Mouse (Mus musculus): ENCODE measurements around the gene Kcnn4. TPM values are rescaled to one million over a fixed set of nuclear protein-coding genes. Genes with fewer than 3 reads are reported as not detected.

Gene Kcnn4
- 102 and 133 TPM in 2 replicates for polyA plus RNA-seq (2012; rRNA removed)

GRCm38 (mm10) chr7:24369731-24370541 is at the start of gene Kcnn4:
TSS of gene Kcnn4 (plus strand) at chr7:24370263.
- DNase-seq (ENCODE audit: low read depth in 1 of 2, low spot score in 2 of 2) = peak; percentile 46 to 68
- Histone ChIP-seq H3K4me3 (ENCODE audit: extremely low read depth, insufficient read depth, insufficient read length) (peak within 1 kb of the TSS; percentile 59), H3K36me3 (ENCODE audit: control insufficient read depth, insufficient read depth, low read length) (no peaks in the 10 kb centered on the region), H3K4me1 (ENCODE audit: control insufficient read depth, insufficient read depth, insufficient read length) (peaks cover 30% of the 10 kb centered on the region; the same call in 1 of the 2 replicates), H3K27me3 (ENCODE audit: control insufficient read depth, insufficient read depth, low read length) (no peaks in the 10 kb centered on the region), H3K27ac (ENCODE audit: insufficient read depth, low read length) (peak within 1 kb of the TSS; percentile 93)
- TF ChIP-seq CTCF (IDR thresholded peaks at IDR 0.05; ENCODE audit: extremely low read depth, insufficient read depth, insufficient read length, insufficient replicate concordance) = no peak
- peak; percentile 43 for TF ChIP-seq POLR2A (IDR thresholded peaks at IDR 0.05; ENCODE audit: low read depth, low read length)
- 4% methylated on average over 23 of the region's 23 CpGs for WGBS

GRCm38 (mm10) chr7:24322593-24322992 is 47.5 kb upstream of the Kcnn4 start:
- no peaks in the 10 kb centered on the region for H3K36me3 ChIP-seq (ENCODE audit: control insufficient read depth, insufficient read depth, low read length)
- 86% methylated on average over 4 of the region's 4 CpGs for WGBS
- H3K27me3 ChIP-seq (ENCODE audit: control insufficient read depth, insufficient read depth, low read length) = 0 out of 2 replicates have a peak, but pooled peaks cover 1% of the 10 kb centered on the region
- no peak overlapping the region for H3K4me3 ChIP-seq (ENCODE audit: extremely low read depth, insufficient read depth, insufficient read length)
- peaks cover 3% of the 10 kb centered on the region; the same call in 1 of the 2 replicates for H3K4me1 ChIP-seq (ENCODE audit: control insufficient read depth, insufficient read depth, insufficient read length)
- DNase-seq (ENCODE audit: low read depth in 1 of 2, low spot score in 2 of 2) = no peak
- TF ChIP-seq CTCF (IDR thresholded peaks at IDR 0.05; ENCODE audit: extremely low read depth, insufficient read depth, insufficient read length, insufficient replicate concordance) = no peak
- TF ChIP-seq POLR2A (IDR thresholded peaks at IDR 0.05; ENCODE audit: low read depth, low read length) = no peak
- no peak overlapping the region for H3K27ac ChIP-seq (ENCODE audit: insufficient read depth, low read length)

- Histone ChIP-seq H3K36me3 (ENCODE audit: control insufficient read depth, insufficient read depth, low read length) (no peaks in the 10 kb centered on the region), H3K4me3 (ENCODE audit: extremely low read depth, insufficient read depth, insufficient read length) (no peak overlapping the region), H3K27me3 (ENCODE audit: control insufficient read depth, insufficient read depth, low read length) (0 out of 2 replicates have a peak, but pooled peaks cover 3% of the 10 kb centered on the region), H3K27ac (ENCODE audit: insufficient read depth, low read length) (no peak overlapping the region), H3K4me1 (ENCODE audit: control insufficient read depth, insufficient read depth, insufficient read length) (no peaks in the 10 kb centered on the region)
- TF ChIP-seq POLR2A (IDR thresholded peaks at IDR 0.05; ENCODE audit: low read depth, low read length) (no peak), CTCF (IDR thresholded peaks at IDR 0.05; ENCODE audit: extremely low read depth, insufficient read depth, insufficient read length, insufficient replicate concordance) (no peak)
- DNase-seq (ENCODE audit: low read depth in 1 of 2, low spot score in 2 of 2) = no peak
- WGBS = 88% methylated on average over 6 of the region's 6 CpGs
Observed at GRCm38 (mm10) chr7:24325197-24325596, 44.9 kb upstream of the Kcnn4 start.

- WGBS = 32% methylated on average over 13 of the region's 13 CpGs
- Histone ChIP-seq H3K4me1 (ENCODE audit: control insufficient read depth, insufficient read depth, insufficient read length) (no peaks in the 10 kb centered on the region), H3K4me3 (ENCODE audit: extremely low read depth, insufficient read depth, insufficient read length) (no peak overlapping the region), H3K36me3 (ENCODE audit: control insufficient read depth, insufficient read depth, low read length) (no peaks in the 10 kb centered on the region), H3K27ac (ENCODE audit: insufficient read depth, low read length) (no peak overlapping the region), H3K27me3 (ENCODE audit: control insufficient read depth, insufficient read depth, low read length) (0 out of 2 replicates have a peak, but pooled peaks cover 3% of the 10 kb centered on the region)
- TF ChIP-seq POLR2A (IDR thresholded peaks at IDR 0.05; ENCODE audit: low read depth, low read length) = no peak
- no peak for TF ChIP-seq CTCF (IDR thresholded peaks at IDR 0.05; ENCODE audit: extremely low read depth, insufficient read depth, insufficient read length, insufficient replicate concordance)
- DNase-seq (ENCODE audit: low read depth in 1 of 2, low spot score in 2 of 2) = no peak
Observed at GRCm38 (mm10) chr7:24325675-24326128, 44.4 kb upstream of the Kcnn4 start.

- H3K36me3 ChIP-seq (ENCODE audit: control insufficient read depth, insufficient read depth, low read length) = no peaks in the 10 kb centered on the region
- H3K27me3 ChIP-seq (ENCODE audit: control insufficient read depth, insufficient read depth, low read length) = 0 out of 2 replicates have a peak, but pooled peaks cover 3% of the 10 kb centered on the region
- 57% methylated on average over 20 of the region's 20 CpGs for WGBS
- no peak overlapping the region for H3K27ac ChIP-seq (ENCODE audit: insufficient read depth, low read length)
- H3K4me1 ChIP-seq (ENCODE audit: control insufficient read depth, insufficient read depth, insufficient read length) = no peaks in the 10 kb centered on the region
- TF ChIP-seq POLR2A (IDR thresholded peaks at IDR 0.05; ENCODE audit: low read depth, low read length) (no peak), CTCF (IDR thresholded peaks at IDR 0.05; ENCODE audit: extremely low read depth, insufficient read depth, insufficient read length, insufficient replicate concordance) (no peak)
- H3K4me3 ChIP-seq (ENCODE audit: extremely low read depth, insufficient read depth, insufficient read length) = no peak overlapping the region
- DNase-seq (ENCODE audit: low read depth in 1 of 2, low spot score in 2 of 2) = no peak
Observed at GRCm38 (mm10) chr7:24326273-24327135, 43.6 kb upstream of the Kcnn4 start.

GRCm38 (mm10) chr7:24327281-24327975 is 42.6 kb upstream of the Kcnn4 start:
- no peaks in the 10 kb centered on the region for H3K4me1 ChIP-seq (ENCODE audit: control insufficient read depth, insufficient read depth, insufficient read length)
- H3K36me3 ChIP-seq (ENCODE audit: control insufficient read depth, insufficient read depth, low read length) = no peaks in the 10 kb centered on the region
- 0 out of 2 replicates have a peak, but pooled peaks cover 3% of the 10 kb centered on the region for H3K27me3 ChIP-seq (ENCODE audit: control insufficient read depth, insufficient read depth, low read length)
- WGBS = 84% methylated on average over 14 of the region's 14 CpGs
- no peak overlapping the region for H3K4me3 ChIP-seq (ENCODE audit: extremely low read depth, insufficient read depth, insufficient read length)
- no peak for DNase-seq (ENCODE audit: low read depth in 1 of 2, low spot score in 2 of 2)
- H3K27ac ChIP-seq (ENCODE audit: insufficient read depth, low read length) = no peak overlapping the region
- TF ChIP-seq CTCF (IDR thresholded peaks at IDR 0.05; ENCODE audit: extremely low read depth, insufficient read depth, insufficient read length, insufficient replicate concordance) = no peak
- TF ChIP-seq POLR2A (IDR thresholded peaks at IDR 0.05; ENCODE audit: low read depth, low read length) = no peak
